Mouse (Mus musculus) adrenal gland, postnatal 4 days (tissue): ENCODE results near the gene Cbx2. TPM values are rescaled to one million over a fixed set of nuclear protein-coding genes. Genes with fewer than 3 reads are reported as not detected.

Experiments used
- DNase-seq, 2 experiments: peaks; one replicate each; pipeline ENCODE4 v3.0.0; 2021 to 2022; ENCODE audit warnings: low spot score in 2 of 2, mixed read lengths in 2 of 2
- long read RNA-seq, 2 experiments: library from polyadenylated mRNA; stranded (forward); transcript quantifications; one replicate each; pipeline ENCODE4 v2.0.0; 2021
- total RNA-seq, 2 experiments: library from RNA; stranded (reverse); gene quantifications; 2 replicates each; pipeline ENCODE4 v1.2.3; 2021

The Cbx2 gene
- total RNA-seq: 10 to 100 TPM in 1 of 2 experiments, 1 to 10 TPM in 1; 9.5 to 10.1 TPM
- long read RNA-seq, experiment 1, transcript Cbx2-201 (5 exons, 3,807 nt): major isoform, 9 of 16 reads
- long read RNA-seq, experiment 1, partial matches to known transcripts: 3 of 16 reads
- long read RNA-seq, experiment 1, other reads (novel, unspliced or antisense): 4 of 16 reads
- long read RNA-seq, experiment 2, transcript Cbx2-201 (5 exons, 3,807 nt): major isoform, 9 of 19 reads
- long read RNA-seq, experiment 2, partial matches to known transcripts: 3 of 19 reads
- long read RNA-seq, experiment 2, other reads (novel, unspliced or antisense): 7 of 19 reads

DNA sequence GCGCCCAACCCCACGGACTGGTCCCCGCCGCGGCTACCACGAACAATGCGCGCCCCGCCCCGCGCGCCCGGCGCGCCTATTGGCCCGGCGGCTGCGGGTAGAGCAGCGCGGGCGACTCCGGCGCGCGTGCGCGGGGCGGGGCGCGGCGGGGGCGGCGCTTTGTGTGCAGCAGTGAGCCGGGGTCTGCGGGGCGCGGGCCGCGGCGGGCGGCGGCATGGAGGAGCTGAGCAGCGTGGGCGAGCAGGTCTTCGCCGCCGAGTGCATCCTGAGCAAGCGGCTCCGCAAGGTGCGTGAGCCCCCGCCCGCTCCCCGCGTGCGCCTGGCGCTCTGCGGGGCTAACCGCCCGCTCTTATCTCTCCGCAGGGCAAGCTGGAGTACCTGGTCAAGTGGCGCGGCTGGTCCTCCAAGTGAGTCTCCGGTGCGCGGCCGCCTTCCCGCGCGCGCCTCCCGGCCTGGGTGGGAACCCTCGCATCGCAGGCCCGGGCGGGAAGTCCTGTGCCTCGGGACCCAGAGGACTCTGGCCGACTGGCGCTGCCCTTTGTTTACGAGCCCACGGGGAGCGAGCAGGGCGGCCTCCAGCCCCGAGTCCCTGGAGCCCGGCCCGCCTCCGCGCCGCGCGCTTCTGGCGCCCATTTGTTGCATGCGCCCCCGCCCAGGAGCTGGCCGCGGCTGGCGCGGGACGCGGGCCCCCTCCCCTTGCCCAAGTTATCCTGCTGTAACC lies at the start of gene Cbx2:
Gene Cbx2 (plus strand): TSS at position 68 of the 721 bp plus-strand sequence.
- DNase-seq: peak; percentile 63 to 68

DNA sequence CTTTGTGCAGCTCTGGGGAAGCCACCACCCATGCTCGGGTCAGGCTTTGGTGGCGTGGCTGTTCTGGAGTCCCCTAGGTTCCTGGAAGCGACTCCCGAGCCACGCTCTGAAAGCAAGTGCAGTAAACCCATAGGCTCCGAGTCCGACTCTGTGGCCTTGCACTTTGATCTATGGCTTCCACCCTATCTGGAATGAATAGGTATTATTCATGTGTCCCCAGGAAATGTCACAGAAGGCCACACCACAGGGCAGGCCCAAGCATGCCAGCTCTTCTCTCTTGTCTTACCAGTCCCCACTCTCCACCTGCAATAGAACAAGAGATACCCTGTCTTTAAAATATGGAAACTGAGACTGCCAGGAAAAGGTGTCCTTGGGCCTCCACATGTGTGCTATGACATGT lies 48.4 kb upstream of the Cbx2 start:
- no peak for DNase-seq

DNA sequence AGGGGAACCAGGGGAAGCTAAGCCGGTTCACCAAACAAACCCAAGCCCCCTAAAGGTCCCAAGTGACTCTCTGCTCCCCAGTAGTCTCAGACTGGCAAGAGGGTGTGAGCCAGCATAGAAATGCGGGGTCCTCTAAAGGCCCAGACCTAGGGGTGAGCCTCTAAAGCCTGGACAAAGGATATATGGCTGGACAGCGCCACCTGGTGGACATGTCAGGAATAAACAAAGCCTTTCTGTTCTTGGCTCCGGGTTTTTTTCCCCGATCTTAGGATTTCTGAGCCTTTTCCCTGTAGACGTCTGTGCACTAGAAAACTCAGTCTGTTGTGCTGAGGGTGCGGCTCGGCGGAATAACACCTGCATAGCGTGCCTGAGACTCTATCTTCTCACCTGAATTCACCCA lies 47.3 kb upstream of the Cbx2 start:
- peak in 1 of 2 experiments; percentile 36 for DNase-seq

DNA sequence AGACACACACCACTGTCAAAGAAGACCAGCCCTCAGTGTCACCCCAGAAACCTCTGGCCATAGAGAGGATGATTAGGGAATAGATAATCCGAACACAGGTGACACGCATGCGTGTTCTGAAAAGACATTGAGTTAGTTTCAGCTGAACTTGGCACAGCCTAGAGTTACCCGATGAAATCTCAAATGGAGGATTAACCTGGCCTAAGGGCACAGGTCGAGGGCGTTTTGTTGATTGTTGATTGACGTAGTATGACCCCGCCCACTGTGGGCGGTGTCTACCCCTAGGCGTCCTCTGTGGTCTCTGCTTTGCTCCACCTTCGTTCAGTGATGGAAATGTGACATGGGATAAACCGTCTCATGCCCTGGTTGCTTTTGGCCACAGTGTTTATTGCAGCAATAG lies 46.8 kb upstream of the Cbx2 start:
- no peak for DNase-seq

DNA sequence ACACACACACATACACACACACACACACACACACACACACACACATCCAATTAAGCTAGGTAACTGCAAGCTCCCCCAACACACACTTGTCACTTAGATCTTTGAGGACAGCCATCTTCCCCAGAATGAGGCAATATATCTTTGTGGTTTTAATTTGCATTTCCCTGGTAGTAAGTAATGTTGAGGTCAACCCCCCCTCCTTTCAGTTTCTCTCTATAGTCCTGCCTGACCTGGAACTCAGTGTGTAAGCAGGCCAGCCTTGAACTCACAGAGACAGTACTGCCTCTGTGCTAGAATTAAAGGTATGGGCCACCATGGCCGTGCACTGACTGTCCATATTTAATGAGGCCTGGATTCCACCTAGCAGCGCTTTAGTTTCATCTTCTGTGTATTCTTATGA lies 42.4 kb upstream of the Cbx2 start:
- DNase-seq: no peak

DNA sequence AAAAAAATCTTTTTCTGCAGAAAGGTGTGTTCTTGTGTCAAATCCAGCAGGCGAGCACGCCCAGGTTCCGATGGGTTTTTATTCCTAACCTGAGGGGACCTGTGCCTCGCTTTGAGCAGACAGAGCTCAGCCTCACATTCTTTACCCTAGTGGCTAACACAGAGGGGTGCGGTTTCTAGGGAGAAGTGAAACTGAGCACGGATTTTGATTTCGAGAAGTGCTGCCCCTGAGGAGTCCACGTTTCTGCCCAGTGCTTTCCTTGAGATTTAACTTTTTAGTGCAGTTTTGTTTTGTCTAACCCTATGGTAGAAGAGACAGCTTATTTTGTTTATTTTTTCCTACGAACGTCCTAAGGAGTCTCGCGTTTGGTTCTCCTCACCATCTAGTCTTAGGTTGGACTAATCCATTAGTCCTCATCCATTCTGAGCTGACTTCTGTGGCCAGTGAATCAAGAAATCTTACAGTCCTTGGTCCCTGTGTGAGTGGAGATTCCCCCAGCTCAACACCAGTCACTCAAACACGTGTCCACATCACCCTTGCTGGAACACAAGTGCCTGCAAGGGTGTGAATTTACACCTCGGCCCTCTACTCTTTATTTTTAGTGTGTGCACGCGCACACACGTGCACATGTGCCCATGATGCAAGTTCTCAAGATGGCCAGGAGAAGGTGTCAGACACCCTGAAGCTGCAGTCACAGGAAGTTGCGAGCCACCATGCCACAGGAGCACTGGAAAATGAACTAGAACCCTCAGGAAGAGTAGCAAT lies 41.6 kb upstream of the Cbx2 start:
- DNase-seq: no peak

DNA sequence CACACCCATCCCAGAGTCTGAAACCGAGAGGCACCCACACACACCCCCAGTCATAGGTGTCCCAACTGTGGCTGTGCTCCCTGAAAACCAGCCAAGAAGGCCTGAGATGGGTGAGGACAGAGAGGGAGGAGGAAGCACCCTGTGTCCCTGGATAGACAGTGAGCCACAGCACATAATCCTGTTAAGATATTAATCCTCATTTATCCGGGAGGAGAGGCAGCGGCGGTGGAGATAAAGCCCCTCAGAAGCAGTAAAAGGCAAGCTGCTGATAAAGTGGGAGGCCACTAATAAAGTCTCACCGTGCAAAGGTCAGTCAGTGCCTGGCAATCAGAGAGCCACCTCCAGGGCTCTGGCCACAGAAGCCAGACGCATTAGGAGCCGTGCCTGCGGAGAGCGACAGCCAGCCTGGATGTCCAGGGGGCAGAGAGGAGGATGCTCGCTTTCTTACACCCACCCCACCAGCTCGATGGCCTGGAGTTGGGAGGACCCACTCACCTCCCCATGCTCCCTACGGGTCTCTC lies 40.1 kb upstream of the Cbx2 start:
- DNase-seq: no peak

DNA sequence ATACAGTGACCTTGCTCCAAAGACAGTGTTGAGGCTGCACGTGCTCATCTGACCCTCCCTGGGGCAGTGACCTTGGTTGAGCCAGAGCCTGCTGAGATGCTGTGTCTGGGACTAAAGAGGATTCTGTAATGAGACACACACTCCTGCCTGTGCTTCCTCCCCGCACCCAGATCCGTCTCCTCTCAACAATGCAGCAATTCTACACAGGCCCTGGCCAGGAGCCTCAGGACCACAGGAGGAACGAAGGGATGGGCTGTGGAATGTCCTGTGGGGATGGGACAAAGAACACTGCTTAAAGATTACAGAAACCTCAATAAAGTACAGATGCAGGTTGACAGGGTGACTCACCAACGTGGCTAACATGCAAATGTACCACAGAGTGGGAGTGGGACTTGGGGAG lies 37.2 kb upstream of the Cbx2 start:
- no peak for DNase-seq

DNA sequence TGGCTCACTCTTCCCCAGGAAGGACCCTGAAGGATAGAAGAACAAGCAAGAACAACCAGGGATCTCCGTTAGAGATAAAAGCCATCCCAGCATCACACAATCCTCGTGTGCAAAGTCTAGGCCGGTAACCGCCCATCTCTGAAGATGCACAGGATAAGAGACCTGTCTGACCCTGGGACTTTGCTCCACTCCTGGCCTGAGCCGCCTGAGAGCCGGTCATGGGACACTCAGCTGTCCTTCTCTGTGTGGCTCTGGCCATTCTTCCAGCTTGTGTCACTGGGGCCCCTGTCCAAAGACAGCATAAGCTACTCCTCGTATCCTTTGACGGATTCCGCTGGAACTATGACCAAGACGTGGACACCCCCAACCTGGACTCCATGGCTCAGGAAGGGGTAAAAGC lies 34.8 kb upstream of the Cbx2 start, which contains the start of gene Enpp7:
Gene Enpp7 (plus strand): TSS at position 190 of the 400 bp plus-strand sequence.
- no peak for DNase-seq

DNA sequence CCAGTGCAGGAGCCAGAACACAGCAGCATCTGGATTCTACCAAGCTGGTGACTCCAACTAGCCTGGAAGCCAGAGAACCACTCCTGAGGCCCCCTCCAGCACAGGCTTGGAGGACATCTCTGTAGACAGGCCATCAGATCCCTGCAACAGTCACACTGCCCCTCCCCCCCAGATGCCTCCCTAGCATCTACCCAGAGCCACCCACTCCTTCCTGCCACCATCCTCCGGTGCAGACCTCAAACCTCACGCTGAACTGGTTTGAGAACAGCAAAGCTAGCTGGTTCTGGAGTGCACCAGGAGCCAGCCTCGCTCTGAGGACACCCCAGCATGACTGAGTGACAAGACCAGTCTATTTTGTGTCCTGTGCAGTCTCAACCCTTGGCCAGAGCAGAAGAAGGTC lies 30.0 kb upstream of the Cbx2 start:
- DNase-seq: no peak

DNA sequence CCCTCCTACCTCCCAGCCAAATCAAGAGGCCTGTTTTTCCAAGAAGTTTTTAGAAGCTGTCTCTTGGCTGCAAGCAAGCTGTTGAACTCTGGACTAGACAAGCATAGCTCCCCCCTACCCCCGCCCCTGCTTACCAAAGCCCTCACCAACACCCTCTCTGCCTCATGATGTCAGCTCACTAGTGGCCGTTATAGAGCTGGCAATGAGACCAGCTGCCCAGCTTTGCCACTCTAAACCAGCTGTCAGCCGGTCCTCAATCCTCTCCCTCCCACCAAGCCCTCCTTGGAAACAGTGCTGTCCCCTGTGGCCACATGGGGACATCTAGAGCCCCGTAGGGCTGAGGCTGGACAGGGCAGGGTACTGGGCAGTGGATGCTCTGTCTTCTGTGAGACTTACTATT lies 27.3 kb upstream of the Cbx2 start:
- DNase-seq: no peak

DNA sequence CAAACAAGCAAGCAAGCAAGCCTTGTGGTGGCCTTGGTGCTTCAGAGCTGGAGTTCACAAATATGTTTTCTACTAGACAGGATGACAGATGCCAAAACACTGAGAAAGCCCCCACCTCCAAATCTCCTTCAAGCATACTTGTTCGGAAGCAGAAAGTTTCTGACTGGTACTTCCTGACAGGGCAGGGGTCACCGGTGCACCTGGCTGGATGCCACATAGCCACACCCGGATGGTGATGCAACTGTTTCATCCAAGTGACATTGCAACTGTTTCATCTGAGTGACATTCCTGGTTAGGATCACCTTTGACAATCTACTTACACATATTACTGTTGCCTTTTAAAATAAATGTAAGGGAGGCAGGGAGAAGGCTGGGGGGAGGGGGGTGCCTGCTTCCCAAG lies 25.6 kb upstream of the Cbx2 start:
- no peak for DNase-seq

DNA sequence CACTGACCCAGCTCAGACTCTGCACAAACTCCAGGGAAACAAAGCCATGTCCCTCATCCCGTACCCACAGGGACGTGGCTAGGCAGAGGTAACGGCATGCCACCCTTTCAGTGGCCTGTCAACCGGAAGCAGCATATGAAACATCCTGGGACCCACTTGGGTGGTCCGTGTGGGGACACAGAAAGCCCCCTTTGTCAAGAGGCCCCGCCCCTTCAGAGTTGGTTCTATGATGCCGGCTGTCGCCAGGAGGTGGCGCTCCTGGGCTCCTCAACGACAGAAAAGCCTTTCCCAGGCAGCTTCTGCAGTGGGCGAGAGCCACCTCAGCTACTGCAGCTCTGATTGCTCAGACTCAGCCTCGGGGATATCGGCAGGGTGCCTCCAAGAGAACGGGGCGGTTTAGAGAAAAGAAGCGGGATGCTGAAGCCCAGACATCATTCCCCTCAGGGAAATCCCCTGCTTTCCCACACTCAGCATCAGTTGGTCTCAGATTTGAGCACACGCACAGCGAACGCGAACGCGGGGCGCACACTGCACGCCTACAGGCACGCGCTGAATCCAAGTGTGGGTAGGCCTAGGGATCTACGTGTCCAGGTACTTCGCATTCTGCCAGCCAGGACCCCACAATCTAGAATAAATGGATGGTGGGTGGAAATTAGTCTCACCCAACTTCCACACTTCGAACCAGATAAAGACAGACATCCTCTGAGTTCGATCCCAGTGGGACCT lies 24.1 kb upstream of the Cbx2 start:
- DNase-seq: peak; percentile 56 to 62

DNA sequence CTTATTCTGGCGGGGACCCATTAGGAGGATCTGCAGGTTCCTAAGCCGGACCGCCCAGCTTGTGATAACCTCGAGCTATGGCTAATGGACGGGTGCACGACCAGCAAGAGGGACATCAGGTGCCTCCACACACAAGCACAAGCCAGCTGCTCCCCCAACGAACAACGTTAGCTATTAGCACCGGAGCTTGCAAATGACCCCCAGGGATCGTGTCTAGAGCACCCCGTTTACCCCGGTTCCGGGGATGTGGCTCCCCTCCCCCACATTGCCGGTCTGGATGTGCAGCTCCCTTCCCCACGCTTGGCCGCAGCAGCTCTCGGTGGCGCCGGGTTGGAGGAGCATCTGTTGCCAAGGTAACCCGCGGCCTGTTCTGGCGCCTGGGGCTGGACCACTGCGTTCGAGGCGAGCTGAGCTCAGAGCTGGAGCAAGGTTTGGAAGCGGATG lies 23.4 kb upstream of the Cbx2 start:
- DNase-seq: no peak

DNA sequence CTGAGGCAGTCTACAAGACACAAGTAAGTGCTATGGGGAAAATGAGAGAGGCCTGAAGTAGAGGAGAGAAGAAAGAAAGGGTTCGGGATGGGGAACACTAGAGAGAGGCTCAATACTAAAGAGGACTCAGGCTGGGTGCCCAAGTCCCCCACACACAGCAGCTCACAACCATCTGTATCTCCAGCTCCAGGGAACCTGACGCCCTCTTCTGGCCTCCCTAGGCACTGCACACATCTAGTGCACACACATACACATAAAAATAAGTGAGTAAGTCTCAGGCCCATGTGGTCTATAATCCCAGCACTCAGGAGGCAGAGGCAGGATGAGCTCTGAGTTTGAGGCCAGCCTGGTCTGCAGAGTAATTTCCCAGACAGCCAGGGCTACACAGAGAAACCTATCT lies 21.9 kb upstream of the Cbx2 start:
- no peak for DNase-seq

DNA sequence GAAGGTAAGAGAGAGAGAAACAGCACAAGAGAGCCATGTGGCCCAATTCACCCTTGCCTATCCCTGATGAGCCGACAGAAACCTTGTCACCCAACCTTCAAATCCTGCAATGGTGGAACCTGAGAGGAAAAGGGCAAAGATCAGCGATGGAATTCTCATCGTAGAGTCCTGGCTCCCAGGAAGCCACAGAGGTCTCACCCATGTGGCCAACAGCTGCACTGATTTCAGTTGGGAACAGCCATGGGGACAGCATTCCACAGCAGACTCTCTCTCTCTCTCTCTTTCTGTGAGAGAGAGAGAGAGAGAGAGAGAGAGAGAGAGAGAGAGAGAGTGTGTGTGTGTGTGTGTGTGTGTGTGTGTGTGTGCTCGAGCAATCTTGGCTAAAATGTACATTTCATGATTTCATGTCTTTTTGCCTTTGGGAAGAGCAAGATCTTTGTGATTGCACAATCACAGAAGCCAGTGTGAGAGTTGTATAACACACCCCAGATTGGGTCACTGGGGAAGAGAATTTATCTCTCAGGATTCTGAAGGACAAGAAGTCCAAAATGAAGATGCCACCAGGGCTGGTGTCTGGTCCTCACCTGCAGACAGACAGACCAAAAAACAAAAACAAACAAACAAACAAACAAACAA lies 21.2 kb upstream of the Cbx2 start:
- DNase-seq: no peak

DNA sequence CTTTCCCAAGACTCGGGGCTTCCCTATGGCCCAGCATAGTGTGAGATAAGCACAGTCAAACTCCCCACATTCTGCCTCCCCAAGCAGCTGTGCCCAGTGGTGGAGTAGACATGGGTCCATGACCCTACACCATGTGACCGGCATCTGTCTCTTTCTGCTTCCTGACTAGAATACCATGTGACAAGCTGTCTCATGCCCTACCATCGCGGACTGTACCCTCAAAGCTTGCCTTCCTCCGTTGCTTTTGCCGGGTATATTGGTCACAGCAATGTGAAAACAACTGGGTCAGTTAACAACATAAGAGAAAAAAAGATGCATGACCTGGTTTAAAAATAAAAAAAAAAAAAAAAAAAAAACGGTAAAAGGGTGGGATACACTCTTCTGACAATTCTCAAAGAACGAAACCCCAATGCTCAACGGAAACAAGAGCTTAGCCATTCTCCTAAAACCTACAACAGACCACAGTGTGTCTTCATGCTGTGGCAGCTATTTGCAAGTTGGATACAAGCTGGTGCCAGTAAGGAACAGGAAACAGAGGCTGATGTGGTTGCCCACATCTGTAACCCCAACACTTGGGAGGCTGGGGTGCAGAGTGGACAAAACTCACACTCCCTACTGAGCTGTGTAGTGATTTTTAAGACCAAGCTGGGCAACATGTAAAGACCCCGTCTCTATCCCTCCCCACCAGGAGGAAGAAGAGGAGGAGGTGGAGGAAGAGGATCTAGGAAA lies 17.1 kb upstream of the Cbx2 start:
- DNase-seq: no peak

DNA sequence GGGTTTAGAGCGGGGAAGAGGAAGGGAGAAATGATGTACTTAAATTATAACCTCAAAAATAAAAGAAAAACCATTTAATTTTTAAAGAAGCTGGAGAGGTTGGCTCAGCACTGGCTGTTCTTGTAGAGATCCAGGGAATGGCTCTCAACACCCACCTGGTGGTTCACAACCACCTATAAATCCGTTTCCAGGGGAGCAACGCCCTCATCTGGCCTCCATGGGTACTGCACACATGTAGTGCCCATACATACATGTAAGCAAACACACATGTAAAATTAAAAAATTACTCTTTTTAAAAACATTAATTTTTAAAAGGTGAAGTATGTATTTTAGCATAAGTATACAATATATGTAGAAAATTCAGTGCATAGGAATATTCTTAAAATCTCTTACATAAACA lies 16.3 kb upstream of the Cbx2 start:
- no peak for DNase-seq

DNA sequence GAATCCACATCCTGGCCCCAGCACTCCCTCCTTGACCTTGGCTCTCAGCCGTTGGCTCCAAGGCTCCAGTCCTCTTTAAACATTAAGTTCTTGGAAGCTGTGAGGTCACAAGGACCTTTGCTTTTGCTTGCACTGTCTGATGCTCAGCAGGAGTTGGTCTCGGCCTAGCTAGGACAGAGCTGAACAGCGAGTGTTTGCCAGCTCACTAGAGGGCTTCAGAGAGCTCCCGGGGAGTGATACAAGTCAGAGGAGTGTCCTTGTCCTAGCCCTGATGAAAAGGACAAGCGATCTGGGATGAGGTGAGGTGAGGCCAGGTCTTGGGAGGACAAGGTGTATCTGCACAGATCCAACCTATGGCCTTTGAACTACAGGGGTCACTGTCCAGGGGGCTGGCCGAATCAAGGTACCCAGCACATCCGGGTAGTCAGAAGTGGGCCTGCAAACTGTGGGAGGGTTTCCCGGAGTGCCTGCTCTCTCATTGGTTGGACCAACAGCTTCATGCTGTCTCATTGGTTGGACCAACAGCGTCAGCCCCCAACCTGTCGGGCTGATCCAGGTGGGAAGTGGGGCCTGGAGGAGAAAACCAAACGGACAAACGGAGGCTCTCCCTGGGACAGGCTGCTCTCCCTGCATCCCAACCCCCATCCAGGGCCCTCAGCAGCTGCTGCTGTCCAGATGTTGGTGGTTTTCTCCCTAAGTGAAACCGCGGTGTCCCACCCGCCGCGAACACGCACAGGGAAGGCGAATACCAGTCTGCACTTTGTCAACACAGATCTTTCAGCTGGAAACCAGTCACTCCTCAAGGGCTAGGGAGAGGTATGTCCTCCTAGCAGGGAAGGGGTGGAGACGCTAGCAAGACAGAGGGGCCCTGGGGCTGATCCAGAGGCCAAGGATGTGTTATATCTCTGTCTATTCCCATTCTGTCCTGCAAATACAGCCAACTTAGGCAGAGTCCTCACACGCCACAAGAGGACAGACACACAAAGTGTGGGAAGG lies 15.0 kb upstream of the Cbx2 start:
- DNase-seq: no peak
